Mouse (Mus musculus) liver, postnatal 0 days (tissue): Measurements from ENCODE around the gene Gcgr. TPM values are rescaled to one million over a fixed set of nuclear protein-coding genes. Genes with fewer than 3 reads are reported as not detected.
"Not testable (repeated sequence)": the region's sequence is repeated elsewhere in the genome, so short reads cannot be mapped to it uniquely, and the experiment has no call there.

Experiments used
- ATAC-seq: fragments of 200-750 bp; cut with Nextera tagmentation; 2 replicates; pipeline ENCODE4 v1.8.0; 2017; ENCODE audit warnings: mild to moderate bottlenecking, moderate library complexity
- DNase-seq: peaks from one replicate; pipeline ENCODE4 v3.0.0-alpha.2; 2016
- H3K27ac ChIP-seq: fragments of 300-500 bp; sonication (generic); 2 replicates; pipeline ENCODE4 v1.5.1; 2014; ENCODE audit warnings: antibody characterized with exemption, moderate library complexity, mild to moderate bottlenecking, low read depth
- H3K27me3 ChIP-seq: fragments of 300-500 bp; sonication (generic); 2 replicates; pipeline ENCODE4 v1.6.1; 2014; ENCODE audit warnings: low read length, control low read depth, mixed read lengths; ENCODE audit not compliant: insufficient read depth
- H3K36me3 ChIP-seq: fragments of 300-500 bp; sonication (generic); replicated peaks from 2 replicates; pipeline ENCODE4 v1.6.1; 2014; ENCODE audit warnings: mild to moderate bottlenecking, control low read depth, low read length, moderate library complexity, mixed read lengths; ENCODE audit not compliant: insufficient read depth
- H3K4me1 ChIP-seq: fragments of 300-500 bp; sonication (generic); 2 replicates; pipeline ENCODE4 v1.6.1; 2014; ENCODE audit warnings: antibody characterized with exemption, mild to moderate bottlenecking, control low read depth; ENCODE audit not compliant: insufficient read depth
- H3K4me2 ChIP-seq: fragments of 300-500 bp; sonication (generic); 2 replicates; pipeline ENCODE4 v1.6.1; 2014; ENCODE audit warnings: low read depth, mild to moderate bottlenecking, low read length, moderate library complexity, mixed read lengths
- H3K4me3 ChIP-seq: fragments of 300-500 bp; sonication (generic); 2 replicates; pipeline ENCODE4 v1.5.1; 2014; ENCODE audit warnings: low read depth, low read length
- H3K9ac ChIP-seq: fragments of 300-500 bp; sonication (generic); replicated peaks from 2 replicates; pipeline ENCODE4 v1.6.1; 2014; ENCODE audit warnings: mild to moderate bottlenecking, moderate library complexity
- H3K9me3 ChIP-seq: fragments of 300-500 bp; sonication (generic); 2 replicates; pipeline ENCODE4 v1.6.1; 2016; ENCODE audit warnings: mild to moderate bottlenecking, control low read depth, low read length, mixed read lengths
- CTCF ChIP-seq: sonication (generic); IDR thresholded peaks from 2 replicates; pipeline ENCODE4 v1.5.1; 2016; ENCODE audit warnings: antibody characterized with exemption, low read depth
- EP300 ChIP-seq: IDR thresholded peaks from 2 replicates; pipeline ENCODE4 v1.6.1; 2016; ENCODE audit warnings: antibody characterized with exemption, low read depth, mild to moderate bottlenecking
- WGBS: fragments of 180-500 bp; shearing (Covaris S2); extraction: QIAGEN DNeasy Blood & Tissue Kit; methylation state at CpG from one replicate; pipeline ENCODE4 v1.1.7; 2014; ENCODE audit not compliant: insufficient replicate concordance; 5-methylcytosine and 5-hydroxymethylcytosine counted together
- polyA plus RNA-seq: library from polyadenylated mRNA; unstranded; fragments of >200 nt; fragmentation: Nextera tagmentation; extraction: Ambion mirVana; gene quantifications from 2 replicates; pipeline ENCODE4 v1.2.1, GENCODE M21; 2015

Gcgr gene
- polyA plus RNA-seq, 1 experiment from 2014 or later, result 66.9 TPM

GRCm38 (mm10) chr11:120508290-120508870 is 22.1 kb upstream of the Gcgr start:
- Histone ChIP-seq H3K4me1 (peaks cover 14% of the 10 kb centered on the region), H3K27ac (no peak overlapping the region; the same call in 1 of the 2 replicates), H3K4me2 (no peak overlapping the region), H3K4me3 (no peak overlapping the region), H3K9ac (no peak overlapping the region), H3K27me3 (no peaks in the 10 kb centered on the region), H3K36me3 (no peaks in the 10 kb centered on the region), H3K9me3 (no peaks in the 10 kb centered on the region)
- DNase-seq (no peak), ATAC-seq (no peak)
- TF ChIP-seq EP300, result no peak
- TF ChIP-seq CTCF, result no peak
- 78% methylated on average over 9 of the region's 9 CpGs for WGBS

GRCm38 (mm10) chr11:120509940-120510339 is 20.6 kb upstream of the Gcgr start:
- ATAC-seq (peak; percentile 38), DNase-seq (no peak)
- Histone ChIP-seq H3K4me3 (no peak overlapping the region), H3K9me3 (no peaks in the 10 kb centered on the region), H3K4me2 (peak overlapping the region; percentile 70), H3K9ac (peak overlapping the region; percentile 67; the same call in 1 of the 2 replicates), H3K27me3 (no peaks in the 10 kb centered on the region), H3K4me1 (peaks cover 14% of the 10 kb centered on the region), H3K27ac (peak overlapping the region; percentile 77), H3K36me3 (no peaks in the 10 kb centered on the region)
- TF ChIP-seq EP300, result peak; percentile 32; the same call in 1 of the 2 replicates
- TF ChIP-seq CTCF, result no peak
- WGBS, result 32% methylated on average over 4 of the region's 4 CpGs

- TF ChIP-seq EP300, result no peak
- no peak for TF ChIP-seq CTCF
- Histone ChIP-seq H3K4me1 (peaks cover 14% of the 10 kb centered on the region), H3K9me3 (no peaks in the 10 kb centered on the region), H3K36me3 (no peaks in the 10 kb centered on the region), H3K9ac (peak overlapping the region; percentile 67), H3K4me3 (peak overlapping the region; percentile 36), H3K27ac (peak overlapping the region; percentile 77), H3K27me3 (no peaks in the 10 kb centered on the region), H3K4me2 (peak overlapping the region; percentile 70)
- peak; percentile 71 for DNase-seq
- 4% methylated on average over 16 of the region's 16 CpGs for WGBS
- peak; percentile 69 for ATAC-seq
These were observed 20.0 kb upstream of the Gcgr start for GRCm38 (mm10) chr11:120510375-120511030.

GRCm38 (mm10) chr11:120512790-120513453 is 17.6 kb upstream of the Gcgr start:
- Histone ChIP-seq H3K4me2 (no peak overlapping the region), H3K27me3 (no peaks in the 10 kb centered on the region), H3K27ac (no peak overlapping the region), H3K9ac (no peak overlapping the region), H3K9me3 (no peaks in the 10 kb centered on the region), H3K4me3 (no peak overlapping the region), H3K36me3 (no peaks in the 10 kb centered on the region), H3K4me1 (peaks cover 19% of the 10 kb centered on the region)
- TF ChIP-seq CTCF (no peak), EP300 (no peak)
- no peak for ATAC-seq
- no peak for DNase-seq
- 68% methylated on average over 6 of the region's 6 CpGs for WGBS

GRCm38 (mm10) chr11:120514262-120514661 is 16.2 kb upstream of the Gcgr start:
- not testable (repeated sequence) for H3K36me3 ChIP-seq, H3K9ac ChIP-seq, ATAC-seq, DNase-seq, H3K4me2 ChIP-seq, H3K9me3 ChIP-seq, H3K27me3 ChIP-seq, H3K4me3 ChIP-seq, H3K27ac ChIP-seq
- WGBS, result 86% methylated on average over 2 of the region's 2 CpGs
- H3K4me1 ChIP-seq, result peaks cover 28% of the 10 kb centered on the region

- DNase-seq, result peak; percentile 91
- peak; percentile 78 for ATAC-seq
- Histone ChIP-seq H3K9me3 (no peaks in the 10 kb centered on the region), H3K27me3 (no peaks in the 10 kb centered on the region), H3K4me3 (no peak overlapping the region), H3K4me1 (peaks cover 19% of the 10 kb centered on the region), H3K4me2 (no peak overlapping the region), H3K9ac (no peak overlapping the region; the same call in 1 of the 2 replicates), H3K27ac (peak overlapping the region; percentile 34; the same call in 1 of the 2 replicates), H3K36me3 (no peaks in the 10 kb centered on the region)
- TF ChIP-seq CTCF (peak; percentile 99), EP300 (peak; percentile 61; the same call in 1 of the 2 replicates)
- 21% methylated on average over 17 of the region's 17 CpGs for WGBS
These were observed 14.9 kb upstream of the Gcgr start for GRCm38 (mm10) chr11:120515611-120516010.
